Mouse (Mus musculus): Measurements from ENCODE around the gene Mfsd9. TPM values are rescaled to one million over a fixed set of nuclear protein-coding genes. Genes with fewer than 3 reads are reported as not detected.
A peak's percentile ranks its signal among the peaks of the same experiment; 100 is the strongest.

Gene Mfsd9
- polyA plus RNA-seq (2012; rRNA removed): 7.1 and 12.0 TPM in 2 replicates

- WGBS: 3% methylated on average over 38 of the region's 38 CpGs
- DNase-seq (ENCODE audit: low read depth, low spot score): no peak
Measured at GRCm38 (mm10) chr1:40790324-40791141, at the start of gene Mfsd9. Mfsd9 (minus strand) TSS chr1:40790687.

DNA sequence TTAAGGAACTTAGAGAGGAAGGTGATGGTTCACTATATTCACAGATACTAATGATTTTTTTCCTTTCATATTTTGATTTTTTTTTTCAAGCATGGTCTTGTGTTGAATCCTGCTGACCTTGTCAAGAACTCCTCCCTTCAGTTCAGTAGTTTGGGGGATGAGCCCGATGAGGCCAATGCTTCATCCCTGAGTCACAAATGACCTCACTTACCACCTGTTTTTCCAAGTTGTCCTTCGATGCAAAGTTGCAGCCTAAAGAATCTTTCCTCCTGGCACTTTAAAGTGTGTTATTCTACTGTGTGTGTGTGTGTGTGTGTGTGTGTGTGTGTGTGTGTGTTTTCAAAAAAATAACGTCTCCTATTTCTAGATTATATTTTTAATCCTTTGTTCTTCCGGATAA, 45.0 kb upstream of the Mfsd9 start:
- no peak for DNase-seq (ENCODE audit: low read depth, low spot score)
- WGBS: 73% methylated on average over 4 of the region's 4 CpGs

DNA sequence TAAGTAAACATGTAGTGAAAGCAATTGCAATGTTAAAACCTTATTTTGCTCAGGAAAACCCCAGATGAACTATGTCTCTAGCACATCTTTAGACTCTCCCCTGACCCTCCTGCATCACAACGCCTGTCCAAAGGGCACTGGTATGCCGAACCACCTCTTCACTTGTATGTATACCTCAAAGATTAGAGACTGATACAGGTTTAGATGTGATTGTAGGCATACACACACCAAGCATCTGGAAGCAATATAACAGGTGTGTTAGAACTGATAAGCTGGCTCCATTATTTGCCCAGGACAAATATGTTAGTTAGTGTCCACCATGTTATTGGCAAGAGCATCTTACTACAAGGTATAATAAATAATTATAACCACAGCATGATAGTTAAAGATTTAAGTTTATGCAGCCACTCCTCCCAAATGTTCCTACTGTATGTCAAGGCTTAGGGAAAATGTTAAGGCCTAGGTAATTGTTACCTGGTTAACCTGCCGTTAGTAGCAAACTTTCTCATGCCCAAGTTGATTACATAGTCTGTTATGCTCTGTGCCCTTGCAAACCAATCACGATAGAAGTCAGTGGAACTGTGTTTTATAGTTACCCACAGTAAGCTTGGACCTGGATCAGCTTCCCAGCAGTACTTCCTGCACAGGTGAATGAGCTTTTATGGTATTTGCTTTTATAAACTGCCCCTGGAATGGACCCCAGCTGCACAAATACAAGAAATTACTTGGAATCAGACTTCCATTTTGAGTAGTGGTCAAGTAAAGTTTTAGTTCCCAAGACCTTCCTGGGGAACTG, 40.4 kb upstream of the Mfsd9 start:
- 30% methylated on average over 4 of the region's 4 CpGs for WGBS

DNA sequence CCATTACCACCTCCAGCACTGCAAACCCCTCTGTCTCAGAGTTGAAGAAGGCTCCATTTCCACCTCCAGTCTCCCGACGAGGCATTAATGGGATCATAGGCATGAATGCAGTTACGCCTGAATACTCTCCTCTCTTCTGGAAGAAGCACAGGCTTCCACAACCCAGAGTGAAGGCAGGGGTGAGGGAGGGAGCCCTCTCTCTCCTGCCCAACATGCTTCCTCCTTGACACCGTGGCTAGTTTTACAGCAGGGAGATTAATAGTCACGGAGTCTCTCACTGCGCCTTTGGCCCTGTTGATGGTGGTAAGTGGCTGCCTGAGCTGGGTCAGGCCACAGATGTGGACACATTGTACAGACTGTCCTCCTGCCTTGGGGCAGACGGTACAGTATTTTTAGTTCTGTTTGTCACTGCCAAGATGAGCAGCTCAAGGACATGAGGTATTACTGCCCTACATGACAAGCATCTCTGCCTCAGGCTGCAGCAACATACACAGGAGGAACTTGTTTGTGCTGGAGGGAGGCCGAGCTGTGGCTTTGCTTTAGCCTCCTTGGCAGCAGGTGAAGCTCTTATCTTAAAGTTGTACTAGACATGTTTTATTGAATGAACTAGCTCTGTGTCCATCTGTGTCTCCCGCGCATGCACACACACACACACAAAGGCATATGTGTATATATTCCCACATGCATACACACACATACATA, 38.9 kb upstream of the Mfsd9 start:
- DNase-seq (ENCODE audit: low read depth, low spot score): no peak
- 30% methylated on average over 10 of the region's 10 CpGs for whole genome bisulfite sequencing

More for the DNA sequence above, 40.4 kb upstream of the Mfsd9 start:
- DNase-seq (ENCODE audit: low read depth, low spot score): no peak

DNA sequence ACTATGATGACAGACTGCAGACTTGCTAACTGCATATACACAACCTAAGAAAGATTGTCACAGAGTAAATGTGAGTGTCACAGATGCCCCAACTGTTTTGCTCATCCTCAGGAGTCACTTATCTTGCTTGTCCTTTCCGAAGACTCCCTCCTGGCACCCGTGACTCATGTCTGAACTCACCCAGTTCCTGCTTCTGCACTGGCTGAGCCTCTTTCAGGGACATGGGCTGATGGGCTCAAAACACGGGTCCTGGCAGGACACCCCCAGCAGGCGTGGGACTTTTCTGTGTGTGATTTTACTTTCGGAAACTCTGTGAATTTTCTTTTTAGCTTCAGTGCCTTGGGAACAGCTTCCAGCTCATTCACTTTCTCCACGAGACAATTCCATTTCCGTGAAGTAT, 35.3 kb upstream of the Mfsd9 start:
- 73% methylated on average over 7 of the region's 7 CpGs for WGBS
- no peak for DNase-seq (ENCODE audit: low read depth, low spot score)

DNA sequence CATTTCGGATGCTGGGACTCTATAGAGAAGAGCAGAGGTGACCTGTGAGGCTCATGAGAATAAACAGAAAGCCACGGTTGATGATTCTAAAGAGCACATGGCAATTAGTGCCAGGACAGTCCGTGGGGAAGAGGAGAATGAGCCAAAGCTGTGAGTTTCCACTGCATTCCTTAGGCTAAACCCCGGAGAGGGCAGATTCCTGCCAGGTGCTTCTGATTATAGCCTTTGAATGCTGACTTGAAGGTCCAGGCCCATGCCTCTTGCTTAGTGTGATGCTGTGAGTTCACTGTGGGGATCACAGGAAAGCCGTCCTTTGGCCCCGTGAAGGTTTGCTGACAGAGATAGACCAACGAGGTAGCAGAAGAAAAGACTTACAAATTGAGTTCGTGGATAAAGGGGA, 34.4 kb upstream of the Mfsd9 start:
- no peak for DNase-seq (ENCODE audit: low read depth, low spot score)
- 72% methylated on average over 8 of the region's 8 CpGs for WGBS

- WGBS: 73% methylated on average over 4 of the region's 4 CpGs
- no peak for DNase-seq (ENCODE audit: low read depth, low spot score)
Measured at GRCm38 (mm10) chr1:40824517-40824916, 34.0 kb upstream of the Mfsd9 start.

GRCm38 (mm10) chr1:40815071-40815845, 24.8 kb upstream of the Mfsd9 start:
- 17% methylated on average over 16 of the region's 16 CpGs for WGBS
- DNase-seq (ENCODE audit: low read depth, low spot score): peak; percentile 72

GRCm38 (mm10) chr1:40808643-40809042, 18.2 kb upstream of the Mfsd9 start:
- DNase-seq (ENCODE audit: low read depth, low spot score): no peak

GRCm38 (mm10) chr1:40805891-40806290, 15.4 kb upstream of the Mfsd9 start:
- WGBS: 90% methylated on average over 11 of the region's 11 CpGs

More at GRCm38 (mm10) chr1:40808643-40809042, 18.2 kb upstream of the Mfsd9 start:
- WGBS: 86% methylated on average over 3 of the region's 3 CpGs

DNA sequence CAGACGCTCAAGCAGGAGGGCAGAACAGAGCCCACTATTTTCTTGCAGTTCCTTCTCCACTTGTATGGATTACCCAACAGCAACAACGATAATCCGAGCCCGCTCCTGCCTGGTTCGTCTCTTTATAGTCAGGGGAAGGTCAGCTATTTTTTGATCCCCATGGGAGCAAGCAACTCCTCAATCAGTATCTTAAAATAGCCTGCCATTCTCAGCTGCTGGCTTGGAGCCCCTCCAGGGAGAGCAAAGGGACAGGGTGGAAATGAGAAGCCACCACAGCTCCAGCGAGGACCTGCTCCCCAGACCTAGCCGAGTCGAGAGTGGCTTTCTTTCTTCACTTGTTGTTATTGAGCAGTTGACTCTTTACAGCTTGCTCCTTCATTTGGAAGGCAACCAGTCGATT, 14.9 kb upstream of the Mfsd9 start, which contains the start of gene Tmem182:
TSS of gene Tmem182 (plus strand) at position 251 of the 400 bp plus-strand sequence.
- no peak for DNase-seq (ENCODE audit: low read depth, low spot score)

More at GRCm38 (mm10) chr1:40805891-40806290, 15.4 kb upstream of the Mfsd9 start:
- DNase-seq (ENCODE audit: low read depth, low spot score): no peak

DNA sequence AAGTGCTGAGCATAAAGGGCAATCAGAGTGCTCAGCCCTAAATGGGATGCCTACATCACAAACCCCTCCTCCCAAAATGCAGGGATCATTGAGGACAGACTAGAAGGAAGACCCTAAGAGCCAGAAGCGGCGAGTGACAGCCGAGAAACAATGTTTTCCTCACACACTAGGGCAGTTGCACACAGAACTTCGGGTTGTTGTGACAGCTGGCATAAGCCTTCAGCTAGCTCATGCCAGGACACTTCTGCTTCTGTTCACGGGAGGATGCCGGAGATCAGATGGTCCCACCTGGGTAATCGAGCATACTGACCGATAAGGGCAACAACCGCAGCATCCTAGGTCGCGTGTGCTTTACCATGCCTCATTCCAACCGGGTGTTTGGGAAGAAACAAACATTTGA, 13.6 kb upstream of the Mfsd9 start:
- 90% methylated on average over 12 of the region's 12 CpGs for WGBS
- no peak for DNase-seq (ENCODE audit: low read depth, low spot score)

More for the DNA sequence above, 14.9 kb upstream of the Mfsd9 start, which contains the start of gene Tmem182:
- 75% methylated on average over 9 of the region's 9 CpGs for WGBS

DNA sequence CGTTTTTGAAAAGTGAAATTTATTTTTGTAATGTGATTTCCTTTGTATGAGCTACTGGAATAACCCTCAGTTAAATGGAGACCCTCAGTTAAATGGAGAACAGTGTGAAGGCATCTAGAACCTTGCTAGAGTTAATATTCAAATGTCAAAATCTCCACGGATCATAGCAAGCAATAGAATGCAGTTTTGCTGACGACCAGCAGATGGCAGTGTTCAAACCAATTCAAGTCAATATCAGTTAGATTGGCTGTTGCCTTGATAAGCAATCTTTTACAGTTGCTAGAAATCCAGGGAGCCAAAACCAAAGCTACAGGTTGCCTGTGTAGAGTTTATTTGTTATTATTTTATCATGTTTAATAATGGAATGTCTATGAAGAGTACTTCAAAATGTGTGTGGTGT, 12.3 kb upstream of the Mfsd9 start:
- 18% methylated on average over 3 of the region's 3 CpGs for WGBS
- no peak for DNase-seq (ENCODE audit: low read depth, low spot score)

DNA sequence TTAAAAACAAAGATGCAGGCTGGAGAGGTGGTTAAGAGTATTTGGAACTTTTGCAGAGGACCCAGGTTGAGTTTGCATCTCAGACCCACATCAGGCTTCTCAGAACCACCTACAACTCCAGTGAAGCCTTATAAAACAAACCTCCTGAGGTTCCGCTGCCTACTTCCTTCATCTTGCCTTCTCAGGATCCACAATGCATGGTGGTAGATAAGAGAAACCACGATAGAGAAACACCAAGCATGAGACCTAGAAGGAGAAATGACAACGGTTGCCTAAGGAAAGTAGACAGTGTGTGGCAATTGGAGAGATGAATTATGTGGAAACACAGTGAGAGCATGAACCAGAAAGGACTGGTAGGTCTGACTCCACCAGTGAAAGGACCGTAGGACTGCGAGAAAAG, 10.4 kb upstream of the Mfsd9 start:
- no peak for DNase-seq (ENCODE audit: low read depth, low spot score)
- 87% methylated on average over 5 of the region's 5 CpGs for WGBS

GRCm38 (mm10) chr1:40799121-40799520, 8.6 kb upstream of the Mfsd9 start:
- DNase-seq (ENCODE audit: low read depth, low spot score): no peak
- 86% methylated on average over 8 of the region's 8 CpGs for WGBS

- peak; percentile 70 for DNase-seq (ENCODE audit: low read depth, low spot score)
- WGBS: 13% methylated on average over 5 of the region's 5 CpGs
Measured at GRCm38 (mm10) chr1:40797348-40797747, 6.9 kb upstream of the Mfsd9 start.

- WGBS: 95% methylated on average over 1 of the region's 1 CpGs
- no peak for DNase-seq (ENCODE audit: low read depth, low spot score)
Measured at GRCm38 (mm10) chr1:40795508-40795907, 5.0 kb upstream of the Mfsd9 start.

DNA sequence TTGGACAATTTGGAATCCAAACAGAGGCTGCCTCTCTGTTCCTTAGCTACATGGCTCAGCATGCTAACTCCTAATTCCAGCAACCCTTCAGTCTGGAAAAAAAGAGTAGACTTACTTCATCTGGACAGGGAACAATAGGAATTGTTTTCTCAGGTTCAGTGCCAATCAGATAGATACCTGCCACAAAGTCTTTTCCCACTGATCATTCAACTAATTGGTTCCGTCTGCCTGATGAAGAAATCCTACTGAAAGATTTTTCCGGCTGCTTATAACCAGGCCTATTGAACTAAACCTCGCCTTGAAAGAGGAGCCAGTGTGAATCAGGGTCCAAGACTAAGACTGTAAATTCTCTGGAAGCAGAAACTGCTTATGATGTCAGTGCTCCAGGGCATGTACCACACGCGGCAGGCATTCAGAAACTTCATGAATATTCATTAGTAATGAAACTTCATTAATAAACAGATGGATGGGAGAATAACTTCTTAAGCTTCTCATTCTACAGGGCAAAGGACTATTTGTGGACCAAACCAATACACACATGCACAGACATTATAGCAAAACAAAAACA, 737 bp downstream of the Mfsd9 start:
- no peak for DNase-seq (ENCODE audit: low read depth, low spot score)
- WGBS: 12% methylated on average over 5 of the region's 5 CpGs

- no peak for DNase-seq (ENCODE audit: low read depth, low spot score)
- 89% methylated on average over 6 of the region's 6 CpGs for WGBS
Measured at GRCm38 (mm10) chr1:40788956-40789355, 1.5 kb downstream of the Mfsd9 start.
